Mouse (Mus musculus) ES-E14 (cell line): Measurements from ENCODE around the gene Prkcd. TPM values are rescaled to one million over a fixed set of nuclear protein-coding genes. Genes with fewer than 3 reads are reported as not detected.

Experiments used
- DNase-seq: peaks from one replicate; pipeline ENCODE4 v3.0.0-alpha.2; 2013; ENCODE audit warnings: low read depth, low spot score
- H3K27ac ChIP-seq: 2 replicates; pipeline ENCODE4 v1.5.1; 2012; ENCODE audit warnings: low read depth, mild to moderate bottlenecking, low read length, moderate library complexity, mixed read lengths; ENCODE audit not compliant: poor library complexity, insufficient read depth, severe bottlenecking
- H3K36me3 ChIP-seq: 2 replicates; pipeline ENCODE4 v1.6.1; 2012; ENCODE audit warnings: mild to moderate bottlenecking, low read length, moderate library complexity, mixed read lengths; ENCODE audit not compliant: control insufficient read depth, poor library complexity, insufficient read depth, severe bottlenecking
- H3K4me1 ChIP-seq, 2 experiments: fragments of 150-350 bp in 1 of 2; sonication (generic) in 1 of 2; 2 replicates each; pipeline ENCODE4 v1.6.1; 2012; ENCODE audit warnings: low read length in 2 of 2, mild to moderate bottlenecking in 1 of 2, mixed read lengths in 1 of 2; ENCODE audit not compliant: control insufficient read depth in 2 of 2, insufficient read depth in 2 of 2, poor library complexity in 1 of 2
- H3K4me3 ChIP-seq, 2 experiments: fragments of 150-350 bp in 1 of 2; sonication (generic) in 1 of 2; 2 replicates each; pipeline ENCODE4 v1.5.1; 2012; ENCODE audit warnings: low read length in 2 of 2, low read depth in 1 of 2, mild to moderate bottlenecking in 1 of 2, mixed read lengths in 1 of 2; ENCODE audit not compliant: insufficient read depth in 1 of 2, poor library complexity in 1 of 2, severe bottlenecking in 1 of 2
- H3K9ac ChIP-seq: 2 replicates; pipeline ENCODE4 v1.6.1; 2012; ENCODE audit warnings: low read depth, mild to moderate bottlenecking, low read length, mixed read lengths; ENCODE audit not compliant: poor library complexity, insufficient read depth, severe bottlenecking
- H3K9me3 ChIP-seq: fragments of 150-350 bp; sonication (generic); 2 replicates; pipeline ENCODE4 v1.6.1; 2012; ENCODE audit warnings: low read depth, mild to moderate bottlenecking, low read length; ENCODE audit not compliant: control insufficient read depth, insufficient read depth
- CHD2 ChIP-seq: IDR thresholded peaks from 2 replicates; pipeline ENCODE4 v1.6.1; 2014; ENCODE audit warnings: mild to moderate bottlenecking, low read depth, low read length, inconsistent platforms
- HCFC1 ChIP-seq: IDR thresholded peaks from 2 replicates; pipeline ENCODE4 v1.6.1; 2012; ENCODE audit warnings: low read length, inconsistent platforms, borderline replicate concordance; ENCODE audit not compliant: insufficient read depth
- MAFK ChIP-seq: IDR thresholded peaks from 2 replicates; pipeline ENCODE4 v1.6.1; 2014; ENCODE audit warnings: mild to moderate bottlenecking, low read depth, low read length, inconsistent platforms; ENCODE audit not compliant: insufficient read depth
- ZC3H11A ChIP-seq: IDR thresholded peaks from 2 replicates; pipeline ENCODE4 v1.6.1; 2012; ENCODE audit warnings: low read depth, mild to moderate bottlenecking, inconsistent platforms, low read length, borderline replicate concordance
- ZNF384 ChIP-seq: IDR thresholded peaks from 2 replicates; pipeline ENCODE4 v1.6.1; 2012; ENCODE audit warnings: low read depth, low read length, inconsistent platforms
- in situ Hi-C, 2 experiments: fragments of 600-800 bp; cut with MboI; formaldehyde crosslinking; loops; one replicate each; pipeline ENCODE4 v1.15.1; 2025; ENCODE audit warnings: low sequenced_read_pairs in 2 of 2, inconsistent platforms in 1 of 2; ENCODE audit not compliant: unreplicated experiment in 2 of 2
- total RNA-seq: library from RNA; depleted of rRNA; stranded (reverse); fragments of 300-350 nt; gene quantifications from 2 replicates; pipeline ENCODE4 v1.2.3, GENCODE M21; 2012

Gene Prkcd
- total RNA-seq, 1 experiment: 43.8 TPM

DNA sequence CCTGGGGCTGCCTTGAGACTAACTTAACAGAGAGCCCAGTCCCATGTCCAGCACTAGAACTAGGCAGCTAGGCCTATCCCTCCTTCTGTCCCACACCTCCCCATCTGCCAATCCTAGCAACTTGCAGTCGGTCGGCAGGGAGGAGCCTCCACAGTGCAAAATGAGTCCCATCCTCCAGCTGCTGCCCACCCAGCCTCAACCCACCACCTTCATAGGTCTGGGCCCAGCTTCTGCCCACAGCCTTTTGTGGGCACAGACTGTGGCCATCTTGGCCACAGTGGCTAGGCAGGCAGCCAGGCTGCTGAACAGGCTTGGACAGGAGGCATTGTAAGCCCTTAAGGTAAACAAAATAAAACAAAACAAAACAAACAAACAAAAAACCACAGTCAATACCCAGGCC, 5.8 kb upstream of the Prkcd start:
- Histone ChIP-seq H3K4me1 (peaks cover 0 to 14% of the 10 kb centered on the region in 2 experiments; a peak in 3 of 4 replicates), H3K36me3 (no peaks in the 10 kb centered on the region), H3K27ac (no peak overlapping the region), H3K9ac (no peak overlapping the region), H3K9me3 (no peaks in the 10 kb centered on the region), H3K4me3 (no peak overlapping the region)
- no peak for DNase-seq
- TF ChIP-seq MAFK (no peak), CHD2 (no peak), ZNF384 (no peak), HCFC1 (no peak), ZC3H11A (no peak)
- in situ Hi-C loops: no loop called here

DNA sequence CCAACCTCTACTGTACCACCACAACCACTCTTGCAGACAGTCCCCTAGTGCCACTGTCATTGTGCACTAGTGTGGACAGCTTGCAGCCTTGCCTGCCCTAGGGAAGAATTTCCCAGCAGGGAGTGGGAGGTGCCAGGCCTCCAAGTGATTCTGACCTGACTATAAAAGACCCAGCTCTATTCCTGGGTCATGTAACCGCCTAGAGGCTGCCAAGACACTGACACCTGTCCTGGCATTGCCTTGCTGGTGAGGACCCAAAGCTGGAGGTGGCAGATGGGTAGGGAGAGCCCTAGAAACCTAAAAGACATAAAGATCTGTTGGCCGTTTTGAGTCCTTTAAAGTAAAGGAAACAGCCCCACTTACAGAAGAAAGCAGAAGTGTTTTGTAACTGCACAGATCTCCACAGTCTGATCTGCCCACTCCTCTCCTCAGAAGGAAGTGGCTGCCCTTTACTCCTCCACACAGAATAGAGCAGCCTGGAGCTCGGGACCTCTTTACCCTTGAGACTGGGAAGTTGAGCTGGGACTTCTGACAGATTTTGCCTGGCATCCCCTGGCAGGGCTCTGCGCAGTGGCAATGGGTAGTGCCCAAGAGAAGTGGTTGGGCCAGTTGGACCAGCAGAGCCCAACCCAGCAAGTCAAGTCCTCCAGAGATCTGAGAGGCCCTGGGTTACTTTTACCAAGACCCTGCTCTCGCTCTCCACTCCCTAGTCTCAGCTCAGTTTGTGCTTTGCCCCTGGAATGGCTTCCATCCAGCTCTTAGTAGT, 5.0 kb upstream of the Prkcd start:
- TF ChIP-seq ZNF384: no peak
- no peak for TF ChIP-seq ZC3H11A
- TF ChIP-seq CHD2: no peak
- TF ChIP-seq HCFC1: no peak
- no peak for TF ChIP-seq MAFK
- DNase-seq: no peak
- Histone ChIP-seq H3K4me1 (peaks cover 0 to 14% of the 10 kb centered on the region in 2 experiments; a peak in 3 of 4 replicates), H3K27ac (no peak overlapping the region), H3K9me3 (no peaks in the 10 kb centered on the region), H3K36me3 (no peaks in the 10 kb centered on the region), H3K4me3 (no peak overlapping the region), H3K9ac (no peak overlapping the region)
- in situ Hi-C loops: no loop called here

DNA sequence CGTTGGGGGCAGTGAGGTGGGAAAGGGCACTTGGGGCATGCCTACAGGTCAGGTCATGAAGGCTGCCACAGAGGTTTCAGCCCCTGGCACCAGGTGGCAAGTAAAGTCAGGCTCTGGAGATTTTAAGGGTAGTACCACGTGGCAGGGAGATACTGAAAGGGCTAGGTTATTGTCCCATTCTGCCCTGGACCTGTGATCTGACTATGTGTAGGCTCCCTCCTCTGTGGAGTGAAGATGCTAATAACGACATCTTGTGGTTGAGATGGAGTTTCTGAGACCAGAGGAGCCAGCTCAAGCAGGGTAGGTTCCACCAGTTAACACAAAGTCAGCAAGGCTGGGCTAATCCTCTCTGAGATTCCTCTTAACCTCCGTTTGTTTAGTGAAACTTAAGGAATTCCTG, 3.8 kb upstream of the Prkcd start:
- DNase-seq: no peak
- peaks cover 0 to 14% of the 10 kb centered on the region in 2 experiments; a peak in 3 of 4 replicates for H3K4me1 ChIP-seq
- no peak overlapping the region for H3K9ac ChIP-seq
- H3K9me3 ChIP-seq: no peaks in the 10 kb centered on the region
- H3K27ac ChIP-seq: no peak overlapping the region
- H3K36me3 ChIP-seq: no peaks in the 10 kb centered on the region
- TF ChIP-seq HCFC1: no peak
- no peak for TF ChIP-seq CHD2
- no peak for TF ChIP-seq ZC3H11A
- TF ChIP-seq MAFK: no peak
- TF ChIP-seq ZNF384: no peak
- in situ Hi-C loops: no loop called here
- H3K4me3 ChIP-seq: no peak overlapping the region

DNA sequence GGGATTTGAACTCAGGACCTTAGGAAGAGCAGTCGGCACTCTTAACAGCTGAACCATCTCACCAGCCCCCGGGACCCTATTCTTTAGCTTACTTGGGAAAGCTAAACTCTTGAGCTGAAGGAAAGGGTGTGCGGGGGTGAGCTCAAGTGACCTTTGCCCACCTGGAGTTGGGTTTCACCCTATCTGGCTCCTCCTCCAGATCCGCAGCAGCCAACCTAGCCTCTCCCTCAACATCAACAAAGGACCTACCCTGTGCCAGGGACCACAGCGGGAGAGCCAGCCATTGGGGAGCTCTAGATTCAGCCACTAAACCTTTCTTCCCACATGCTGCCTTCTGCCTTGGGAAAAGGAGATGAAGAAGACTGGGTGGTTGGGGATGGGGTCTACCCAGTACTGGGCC, 2.2 kb upstream of the Prkcd start:
- H3K27ac ChIP-seq: no peak overlapping the region
- no peaks in the 10 kb centered on the region for H3K36me3 ChIP-seq
- in situ Hi-C loops: no loop called here
- H3K9ac ChIP-seq: no peak overlapping the region
- H3K4me3 ChIP-seq: no peak overlapping the region
- peaks cover 0 to 16% of the 10 kb centered on the region in 2 experiments; a peak in 3 of 4 replicates for H3K4me1 ChIP-seq
- H3K9me3 ChIP-seq: no peaks in the 10 kb centered on the region
- TF ChIP-seq MAFK: no peak
- no peak for TF ChIP-seq CHD2
- no peak for TF ChIP-seq ZC3H11A
- TF ChIP-seq ZNF384: no peak
- no peak for TF ChIP-seq HCFC1
- no peak for DNase-seq
